Mouse (Mus musculus) NIH3T3 (cell line): ENCODE results near the gene Traf3ip2.

Experiments
- DNase-seq: peaks from one replicate; pipeline ENCODE4 v3.0.0-alpha.2; 2012; ENCODE audit warnings: low read depth

Gene Traf3ip2

GRCm38 (mm10) chr10:39633379-39633778 is 20.6 kb downstream of the Traf3ip2 start:
- no peak for DNase-seq

DNA sequence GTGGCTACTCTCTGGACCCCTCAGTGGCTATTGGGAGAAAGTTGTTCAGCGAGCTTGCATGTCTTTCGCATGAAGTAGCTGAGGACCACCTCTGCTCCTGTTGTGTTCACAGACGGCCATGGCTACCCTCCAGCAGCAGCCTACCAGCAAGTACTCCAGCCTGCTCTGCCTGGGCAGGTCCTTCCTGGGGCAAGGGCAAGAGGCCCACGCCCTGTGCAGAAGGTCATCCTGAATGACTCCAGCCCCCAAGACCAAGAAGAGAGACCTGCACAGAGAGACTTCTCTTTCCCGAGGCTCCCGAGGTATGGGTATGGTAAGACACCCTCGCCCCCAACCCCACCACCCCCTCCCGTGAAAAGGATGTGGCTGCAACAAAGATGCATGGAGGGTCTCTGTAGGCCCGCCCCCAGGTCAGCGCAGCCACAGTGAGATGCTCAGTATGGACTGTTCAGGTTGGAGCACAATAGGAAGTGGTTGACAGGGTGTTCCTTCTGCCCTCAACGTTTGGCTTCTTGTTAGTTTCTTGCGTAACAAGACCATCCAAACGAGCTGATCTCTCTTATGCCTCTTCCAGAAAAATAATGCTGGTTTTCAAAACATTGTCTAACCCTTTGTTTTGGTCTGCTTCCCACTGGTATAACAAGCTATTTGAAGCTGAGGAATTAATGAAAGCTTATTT is 21.8 kb downstream of the Traf3ip2 start:
- no peak for DNase-seq

GRCm38 (mm10) chr10:39638862-39639261 is 26.1 kb downstream of the Traf3ip2 start:
- DNase-seq = no peak

DNA sequence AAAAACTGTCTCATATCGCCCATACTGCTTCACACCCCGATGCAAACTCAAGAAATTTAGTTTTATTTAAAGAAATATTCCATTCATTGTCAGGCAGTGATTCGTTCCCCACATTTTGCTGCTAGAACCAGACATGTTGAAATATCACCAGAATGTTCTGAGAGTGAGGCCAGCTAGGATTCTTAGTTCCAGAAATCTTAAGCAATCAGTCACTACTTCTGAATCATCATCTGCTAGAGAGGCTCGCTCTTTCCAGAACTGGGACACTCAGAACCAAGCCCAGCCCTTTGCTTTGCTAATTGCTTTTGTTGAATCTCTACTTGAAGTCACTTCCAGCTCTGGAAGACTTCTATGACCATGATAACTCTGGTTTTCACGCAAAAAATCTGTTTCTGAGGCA is 27.0 kb downstream of the Traf3ip2 start:
- DNase-seq = peak; percentile 83

- peak; percentile 30 for DNase-seq
These were observed 28.1 kb downstream of the Traf3ip2 start for GRCm38 (mm10) chr10:39640817-39641226.

GRCm38 (mm10) chr10:39645789-39646628 is 33.3 kb downstream of the Traf3ip2 start:
- no peak for DNase-seq

GRCm38 (mm10) chr10:39646629-39647019 is 33.9 kb downstream of the Traf3ip2 start:
- DNase-seq = no peak

- DNase-seq = no peak
These were observed 34.4 kb downstream of the Traf3ip2 start for GRCm38 (mm10) chr10:39647118-39647517.

GRCm38 (mm10) chr10:39648278-39648677 is 35.5 kb downstream of the Traf3ip2 start:
- DNase-seq = no peak

DNA sequence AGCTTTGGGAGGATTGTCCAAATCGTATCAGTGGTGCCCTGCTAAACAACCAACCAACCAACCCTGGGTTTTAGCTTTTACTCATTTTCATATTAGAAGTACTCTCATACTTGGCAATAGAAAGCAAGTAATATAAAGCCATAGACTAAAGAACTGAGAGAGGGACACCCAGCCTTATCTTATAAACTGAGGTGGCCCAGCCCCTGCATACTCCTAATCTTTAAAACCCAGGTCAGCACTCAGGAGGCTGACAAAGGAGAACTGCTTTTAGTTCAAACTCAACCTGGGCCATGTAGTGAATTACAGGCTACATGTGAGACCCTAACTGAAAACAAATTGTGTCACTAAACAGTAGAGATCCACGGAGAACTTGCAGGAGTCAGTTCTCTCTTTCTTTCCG is 36.8 kb downstream of the Traf3ip2 start:
- DNase-seq = no peak

DNA sequence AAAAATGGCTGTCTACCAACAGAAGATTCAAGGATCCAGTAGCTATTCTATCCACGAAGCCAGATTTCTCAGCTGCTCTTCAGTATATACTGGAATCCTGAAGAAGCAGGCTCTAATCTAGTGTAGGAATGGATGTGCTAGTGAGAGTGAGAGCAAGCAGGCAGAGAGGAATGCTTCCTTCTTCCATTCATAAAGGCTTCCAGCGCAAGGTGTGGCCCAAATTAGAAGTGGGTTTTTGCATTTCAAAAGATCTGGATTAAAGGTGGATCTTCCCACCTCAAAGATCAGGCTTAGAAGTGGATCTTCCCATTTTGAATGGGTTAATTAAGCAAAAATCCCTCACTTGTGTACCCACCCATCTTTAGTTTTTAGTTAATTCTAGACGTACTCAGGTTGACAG is 37.6 kb downstream of the Traf3ip2 start:
- DNase-seq = no peak

DNA sequence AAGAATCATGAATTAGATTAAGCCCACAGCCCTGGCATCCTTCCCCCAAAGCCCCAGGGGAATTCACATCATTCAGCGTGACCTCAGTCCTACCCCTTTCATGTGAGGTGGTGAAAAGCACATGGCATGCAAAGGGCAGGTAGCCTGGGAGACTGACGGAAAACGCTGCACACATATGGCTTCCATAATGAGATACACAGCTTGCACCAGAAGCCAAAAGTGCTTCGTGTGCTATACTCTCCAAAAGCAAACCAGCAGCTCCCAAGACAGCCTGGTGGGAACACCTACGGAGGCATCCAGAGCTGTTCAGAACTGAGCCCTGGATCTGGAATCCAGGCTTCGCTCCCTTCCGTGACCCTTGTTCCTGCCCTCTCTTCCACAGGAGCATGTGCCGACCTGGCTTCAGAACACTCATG is 41.3 kb downstream of the Traf3ip2 start:
- peak; percentile 78 for DNase-seq

DNA sequence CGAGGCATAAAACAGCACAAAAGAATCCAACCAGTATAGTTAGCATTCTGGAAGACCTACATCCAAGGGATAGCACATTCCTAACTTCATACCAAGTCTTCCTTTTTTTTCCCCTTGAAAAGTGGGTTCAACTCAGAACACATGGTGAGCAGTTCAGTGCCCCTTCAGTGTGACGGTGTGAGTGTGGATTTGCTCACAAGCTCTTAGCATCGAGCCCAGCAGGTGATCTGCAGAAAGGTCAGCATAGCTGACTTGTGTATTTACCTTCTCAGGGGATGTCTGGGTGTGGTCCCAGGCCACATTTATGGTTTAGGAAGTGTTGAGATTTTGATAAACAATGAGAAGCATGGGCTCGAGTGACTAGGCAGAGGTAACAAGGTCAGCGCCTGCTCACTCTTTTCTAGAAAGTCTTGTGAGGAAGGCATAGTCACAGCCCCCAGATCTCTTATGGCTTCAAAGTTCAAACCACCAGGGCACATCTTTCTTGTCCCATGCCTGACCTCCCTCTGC is 46.2 kb downstream of the Traf3ip2 start:
- no peak for DNase-seq

GRCm38 (mm10) chr10:39659411-39660268 is 46.9 kb downstream of the Traf3ip2 start:
- DNase-seq = peak; percentile 85

GRCm38 (mm10) chr10:39660269-39660655 is 47.5 kb downstream of the Traf3ip2 start:
- no peak for DNase-seq

DNA sequence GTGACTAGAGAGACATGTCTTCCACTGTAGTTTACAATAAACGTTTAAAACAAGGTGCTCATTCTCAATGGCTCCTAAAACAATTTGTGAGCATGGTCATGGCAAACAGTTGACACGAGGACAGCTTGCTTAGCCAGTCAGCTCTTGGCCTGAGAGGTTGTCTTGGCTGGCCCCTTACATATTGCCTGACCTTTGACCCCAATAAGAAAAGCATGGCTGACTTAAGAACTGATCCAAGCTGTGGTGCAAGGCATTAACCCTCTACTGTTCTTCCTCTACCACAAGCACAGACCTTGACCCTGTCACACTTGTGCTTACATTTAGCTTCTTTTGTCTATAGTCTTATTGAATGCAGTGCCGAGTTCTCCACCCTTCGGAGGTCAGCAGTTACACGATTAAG is 48.0 kb downstream of the Traf3ip2 start:
- DNase-seq = no peak

DNA sequence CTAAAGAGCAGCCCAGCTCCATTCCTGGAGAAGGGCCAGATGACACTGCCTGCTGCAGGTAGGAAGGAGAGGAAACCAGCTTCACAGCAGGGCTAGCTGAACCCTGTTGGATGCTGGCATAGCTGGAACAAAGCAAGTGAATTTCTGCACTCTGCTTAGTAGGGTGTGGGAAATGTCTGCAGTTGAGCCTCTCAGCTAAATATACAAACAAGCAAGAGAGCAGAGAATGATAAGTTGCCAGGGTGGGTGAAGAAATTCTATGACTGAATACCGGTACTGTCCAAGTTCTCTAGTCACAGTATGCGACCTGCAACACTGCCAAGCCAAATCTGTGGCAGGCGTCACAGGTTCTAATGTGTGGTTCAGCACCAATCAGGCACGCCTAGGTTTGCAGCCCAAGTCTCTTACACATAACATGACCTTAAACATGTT is 52.4 kb downstream of the Traf3ip2 start:
- peak; percentile 79 for DNase-seq

- no peak for DNase-seq
These were observed 53.3 kb downstream of the Traf3ip2 start for GRCm38 (mm10) chr10:39666027-39666426.

DNA sequence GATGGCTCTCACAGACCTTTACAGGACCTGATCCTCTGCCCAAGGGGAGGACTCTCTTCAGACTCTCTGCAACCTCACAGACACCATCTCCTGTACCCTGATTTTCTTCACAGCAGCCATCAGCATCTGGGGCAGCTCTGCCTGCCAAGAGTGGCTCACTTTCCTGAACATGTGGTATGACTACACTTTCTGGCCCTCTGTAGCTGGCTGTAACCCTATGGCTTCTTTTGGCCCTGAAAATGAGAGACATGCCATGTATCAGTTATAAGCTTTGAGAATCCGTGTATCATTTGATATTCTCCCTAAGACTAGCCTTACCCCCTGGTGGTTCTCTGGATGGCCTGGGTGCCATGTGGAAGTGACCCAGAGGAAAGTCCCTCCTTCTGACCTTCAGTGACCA is 58.7 kb downstream of the Traf3ip2 start:
- no peak for DNase-seq

- no peak for DNase-seq
These were observed 59.9 kb downstream of the Traf3ip2 start for GRCm38 (mm10) chr10:39672547-39673051.

DNA sequence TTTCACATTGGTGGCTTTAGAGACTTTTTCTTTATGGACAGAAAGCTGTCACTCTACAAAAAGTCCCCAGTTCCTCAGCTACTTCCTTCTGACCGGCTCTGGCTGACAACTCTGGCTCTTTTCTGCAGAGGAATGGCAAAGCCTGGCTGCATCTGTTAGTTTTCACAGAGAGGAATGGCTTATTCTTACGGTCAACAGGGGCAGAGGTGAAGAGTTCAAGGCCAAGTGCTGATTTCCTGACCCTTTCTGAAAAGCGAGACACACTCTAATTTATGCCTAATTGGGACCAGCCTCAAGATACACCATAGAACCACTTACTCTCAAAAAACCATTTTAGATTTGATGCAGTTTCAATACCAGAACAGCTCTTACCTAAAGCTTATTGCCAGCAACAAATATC is 61.4 kb downstream of the Traf3ip2 start:
- no peak for DNase-seq

- no peak for DNase-seq
These were observed 62.0 kb downstream of the Traf3ip2 start for GRCm38 (mm10) chr10:39674766-39675165.
